Mouse (Mus musculus): ENCODE data around the gene Gm2a. TPM values are rescaled to one million over a fixed set of nuclear protein-coding genes. Genes with fewer than 3 reads are reported as not detected.
"Not testable (repeated sequence)": the region's sequence is repeated elsewhere in the genome, so short reads cannot be mapped to it uniquely, and the experiment has no call there.

Gm2a gene
- total RNA-seq, 1 experiment: 11.7 TPM

DNA sequence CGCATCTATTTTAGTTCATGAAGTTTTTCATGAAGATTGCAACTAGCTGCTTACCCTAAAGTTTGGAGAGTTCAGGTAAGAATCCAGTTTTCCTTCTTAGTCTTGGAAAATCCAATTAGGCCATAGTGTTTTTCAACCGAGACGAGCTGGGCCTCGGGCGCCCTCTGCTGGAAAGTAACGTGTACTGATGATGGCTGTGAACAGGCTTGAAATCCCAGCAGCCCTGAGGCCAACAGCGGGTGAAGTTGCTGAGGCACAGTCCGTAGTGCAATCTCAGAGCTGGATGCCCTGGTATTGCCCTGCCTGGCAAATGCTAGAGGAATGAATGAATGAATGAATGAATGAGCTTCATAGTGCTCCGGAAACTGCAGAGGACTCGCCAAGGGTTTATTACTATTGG lies 10.9 kb upstream of the Gm2a start:
- H3K4me3 ChIP-seq (ENCODE audit: insufficient read depth in 1 of 2, low read depth in 1 of 2, low read length in 2 of 2, poor library complexity in 1 of 2, severe bottlenecking in 1 of 2): peak overlapping the region; percentile 17 to 39; a peak in 2 of 4 replicates
- in situ Hi-C loops (cut with MboI; ENCODE audit: low sequenced_read_pairs in 2 of 2, unreplicated experiment in 2 of 2): no loop called here
- H3K9me3 ChIP-seq (ENCODE audit: control insufficient read depth, insufficient read depth, low read depth, low read length): no peaks in the 10 kb centered on the region
- TF ChIP-seq ZC3H11A (IDR thresholded peaks at IDR 0.05; ENCODE audit: borderline replicate concordance, low read depth, low read length): peak; percentile 17; the same call in 1 of the 2 replicates
- TF ChIP-seq HCFC1 (IDR thresholded peaks at IDR 0.05; ENCODE audit: borderline replicate concordance, insufficient read depth, low read length): no peak
- H3K9ac ChIP-seq (ENCODE audit: insufficient read depth, low read depth, low read length, poor library complexity, severe bottlenecking): peak overlapping the region; percentile 31
- peaks cover 2 to 5% of the 10 kb centered on the region in 2 experiments; a peak in 1 of 4 replicates for H3K4me1 ChIP-seq (ENCODE audit: control insufficient read depth in 2 of 2, insufficient read depth in 2 of 2, low read length in 2 of 2, poor library complexity in 1 of 2)
- no peak overlapping the region for H3K27ac ChIP-seq (ENCODE audit: insufficient read depth, low read depth, low read length, poor library complexity, severe bottlenecking)
- DNase-seq (ENCODE audit: low read depth, low spot score): peak; percentile 78
- H3K36me3 ChIP-seq (ENCODE audit: control insufficient read depth, insufficient read depth, low read length, poor library complexity, severe bottlenecking): no peaks in the 10 kb centered on the region

DNA sequence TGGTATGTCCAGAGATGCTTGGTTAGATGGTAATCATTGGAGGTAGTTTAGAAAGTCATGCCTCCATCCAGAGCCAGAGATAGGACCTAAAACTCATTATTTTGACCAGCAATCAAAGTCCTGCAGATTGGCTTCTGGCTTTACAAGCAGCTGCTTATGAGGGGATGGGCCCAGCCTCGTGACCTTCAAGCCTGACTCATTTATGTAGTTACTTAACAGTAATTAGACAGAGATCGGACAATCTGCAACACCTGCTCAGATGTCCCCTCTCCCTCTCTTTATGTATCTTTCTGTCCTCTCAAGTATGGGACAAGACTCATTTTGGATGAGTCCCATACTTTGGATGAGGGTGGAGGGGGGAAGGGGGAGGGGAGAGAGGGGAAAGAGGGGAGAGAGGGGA lies 8.0 kb upstream of the Gm2a start:
- H3K27ac ChIP-seq (ENCODE audit: insufficient read depth, low read depth, low read length, poor library complexity, severe bottlenecking): no peak overlapping the region
- H3K9me3 ChIP-seq (ENCODE audit: control insufficient read depth, insufficient read depth, low read depth, low read length): no peaks in the 10 kb centered on the region
- no peak for DNase-seq (ENCODE audit: low read depth, low spot score)
- peaks cover 2 to 5% of the 10 kb centered on the region in 2 experiments; a peak in 1 of 4 replicates for H3K4me1 ChIP-seq (ENCODE audit: control insufficient read depth in 2 of 2, insufficient read depth in 2 of 2, low read length in 2 of 2, poor library complexity in 1 of 2)
- H3K4me3 ChIP-seq (ENCODE audit: insufficient read depth in 1 of 2, low read depth in 1 of 2, low read length in 2 of 2, poor library complexity in 1 of 2, severe bottlenecking in 1 of 2): no peak overlapping the region
- in situ Hi-C loops (cut with MboI; ENCODE audit: low sequenced_read_pairs in 2 of 2, unreplicated experiment in 2 of 2): no loop called here
- no peak overlapping the region for H3K9ac ChIP-seq (ENCODE audit: insufficient read depth, low read depth, low read length, poor library complexity, severe bottlenecking)
- H3K36me3 ChIP-seq (ENCODE audit: control insufficient read depth, insufficient read depth, low read length, poor library complexity, severe bottlenecking): no peaks in the 10 kb centered on the region
- TF ChIP-seq ZNF384 (IDR thresholded peaks at IDR 0.05; ENCODE audit: low read depth, low read length) (no peak), MAFK (IDR thresholded peaks at IDR 0.05; ENCODE audit: insufficient read depth, low read depth, low read length) (no peak), CHD2 (IDR thresholded peaks at IDR 0.05; ENCODE audit: low read depth, low read length) (no peak), ZC3H11A (IDR thresholded peaks at IDR 0.05; ENCODE audit: borderline replicate concordance, low read depth, low read length) (no peak), HCFC1 (IDR thresholded peaks at IDR 0.05; ENCODE audit: borderline replicate concordance, insufficient read depth, low read length) (no peak)

DNA sequence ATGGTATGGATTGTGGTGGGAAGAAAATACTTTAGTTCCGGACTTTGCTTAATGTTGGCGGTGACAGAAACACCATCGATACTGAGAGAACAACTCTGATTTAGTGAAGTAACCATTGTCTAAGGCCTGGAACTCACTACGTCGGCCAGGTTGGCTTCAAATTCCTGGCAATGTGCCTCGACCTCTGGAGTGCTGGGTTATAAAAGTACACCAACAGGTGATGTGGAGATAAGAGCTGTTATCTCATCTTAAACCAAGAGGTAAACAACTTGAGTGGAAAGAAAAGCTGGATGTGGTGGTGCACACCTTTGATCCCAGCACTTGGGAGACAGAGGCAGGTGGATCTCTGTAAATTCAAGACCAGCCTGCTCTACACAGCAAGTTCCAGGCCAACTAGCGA lies 4.8 kb upstream of the Gm2a start:
- no peak for DNase-seq (ENCODE audit: low read depth, low spot score)
- Histone ChIP-seq H3K4me3 (ENCODE audit: insufficient read depth in 1 of 2, low read depth in 1 of 2, low read length in 2 of 2, poor library complexity in 1 of 2, severe bottlenecking in 1 of 2) (no peak overlapping the region), H3K9ac (ENCODE audit: insufficient read depth, low read depth, low read length, poor library complexity, severe bottlenecking) (no peak overlapping the region), H3K27ac (ENCODE audit: insufficient read depth, low read depth, low read length, poor library complexity, severe bottlenecking) (no peak overlapping the region), H3K36me3 (ENCODE audit: control insufficient read depth, insufficient read depth, low read length, poor library complexity, severe bottlenecking) (no peaks in the 10 kb centered on the region), H3K9me3 (ENCODE audit: control insufficient read depth, insufficient read depth, low read depth, low read length) (no peaks in the 10 kb centered on the region), H3K4me1 (ENCODE audit: control insufficient read depth in 2 of 2, insufficient read depth in 2 of 2, low read length in 2 of 2, poor library complexity in 1 of 2) (peaks cover 0 to 3% of the 10 kb centered on the region in 2 experiments; a peak in 2 of 4 replicates)
- TF ChIP-seq MAFK (IDR thresholded peaks at IDR 0.05; ENCODE audit: insufficient read depth, low read depth, low read length) (no peak), ZNF384 (IDR thresholded peaks at IDR 0.05; ENCODE audit: low read depth, low read length) (no peak), ZC3H11A (IDR thresholded peaks at IDR 0.05; ENCODE audit: borderline replicate concordance, low read depth, low read length) (no peak), CHD2 (IDR thresholded peaks at IDR 0.05; ENCODE audit: low read depth, low read length) (no peak), HCFC1 (IDR thresholded peaks at IDR 0.05; ENCODE audit: borderline replicate concordance, insufficient read depth, low read length) (no peak)
- in situ Hi-C loops (cut with MboI; ENCODE audit: low sequenced_read_pairs in 2 of 2, unreplicated experiment in 2 of 2): no loop called here

DNA sequence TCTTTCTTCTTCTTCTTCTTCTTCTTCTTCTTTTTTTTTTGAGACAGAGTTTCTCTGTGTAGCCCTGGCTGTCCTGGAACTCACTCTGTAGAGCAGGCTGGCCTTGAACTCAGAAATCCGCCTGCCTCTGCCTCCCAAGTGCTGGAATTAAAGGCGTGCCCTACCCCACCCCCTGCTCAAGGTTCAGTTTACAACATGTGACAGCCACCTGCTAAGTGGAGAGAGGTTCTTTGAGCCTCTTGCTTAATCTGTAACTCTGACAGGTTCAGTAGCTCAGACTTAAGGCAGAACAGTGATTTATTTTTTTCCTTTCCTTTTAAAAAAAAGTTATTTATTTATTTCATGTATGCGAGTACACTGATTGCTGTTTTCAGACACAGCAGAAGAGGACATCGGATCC lies 1.6 kb upstream of the Gm2a start:
- TF ChIP-seq MAFK (IDR thresholded peaks at IDR 0.05; ENCODE audit: insufficient read depth, low read depth, low read length): peak; percentile 43; the same call in 1 of the 2 replicates
- in situ Hi-C loops (cut with MboI; ENCODE audit: low sequenced_read_pairs in 2 of 2, unreplicated experiment in 2 of 2); H3K9ac ChIP-seq (ENCODE audit: insufficient read depth, low read depth, low read length, poor library complexity, severe bottlenecking); H3K36me3 ChIP-seq (ENCODE audit: control insufficient read depth, insufficient read depth, low read length, poor library complexity, severe bottlenecking); H3K9me3 ChIP-seq (ENCODE audit: control insufficient read depth, insufficient read depth, low read depth, low read length); H3K4me3 ChIP-seq (ENCODE audit: insufficient read depth in 1 of 2, low read depth in 1 of 2, low read length in 2 of 2, poor library complexity in 1 of 2, severe bottlenecking in 1 of 2); H3K4me1 ChIP-seq (ENCODE audit: control insufficient read depth in 2 of 2, insufficient read depth in 2 of 2, low read length in 2 of 2, poor library complexity in 1 of 2); DNase-seq (ENCODE audit: low read depth, low spot score); H3K27ac ChIP-seq (ENCODE audit: insufficient read depth, low read depth, low read length, poor library complexity, severe bottlenecking): not testable (repeated sequence)

DNA sequence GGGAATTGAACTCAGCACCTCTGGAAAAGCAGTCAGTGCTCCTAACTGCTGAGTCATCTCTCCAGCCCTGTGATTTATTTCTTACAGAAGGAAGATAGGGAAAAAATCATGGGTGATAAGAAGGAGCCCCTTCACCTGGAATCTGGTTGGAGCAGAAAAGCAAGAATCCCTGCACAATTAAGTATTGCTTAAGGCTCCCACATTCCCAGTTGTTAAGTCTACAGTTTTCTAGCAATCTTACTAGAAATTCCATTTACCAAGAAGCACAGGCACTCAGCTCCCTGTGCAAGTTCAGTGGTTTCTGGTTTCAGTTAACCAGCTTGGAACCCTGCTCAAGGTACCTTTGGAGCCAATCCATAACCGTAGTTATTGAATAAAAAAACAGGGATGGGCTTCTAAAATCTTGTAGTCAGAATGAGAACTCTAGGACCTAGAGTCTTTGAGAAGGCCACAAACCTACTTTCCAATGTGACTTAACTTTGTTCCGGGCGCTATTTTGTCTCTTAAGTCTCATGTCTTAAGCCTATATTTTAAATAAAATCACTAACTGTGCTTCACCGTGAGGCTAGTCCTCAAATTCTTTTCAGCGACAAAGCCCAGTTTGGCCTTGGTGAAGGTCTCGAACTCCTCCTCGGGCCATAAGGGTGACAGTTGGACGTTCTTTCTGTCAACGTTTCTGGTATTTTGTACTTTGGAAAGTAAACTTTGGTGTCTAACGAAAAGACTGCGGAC lies 1.0 kb upstream of the Gm2a start:
- in situ Hi-C loops (cut with MboI; ENCODE audit: low sequenced_read_pairs in 2 of 2, unreplicated experiment in 2 of 2): no loop called here
- Histone ChIP-seq H3K4me1 (ENCODE audit: control insufficient read depth in 2 of 2, insufficient read depth in 2 of 2, low read length in 2 of 2, poor library complexity in 1 of 2) (peaks cover 0 to 8% of the 10 kb centered on the region in 2 experiments; a peak in 2 of 4 replicates), H3K4me3 (ENCODE audit: insufficient read depth in 1 of 2, low read depth in 1 of 2, low read length in 2 of 2, poor library complexity in 1 of 2, severe bottlenecking in 1 of 2) (peak overlapping the region; percentile 47 to 71), H3K9me3 (ENCODE audit: control insufficient read depth, insufficient read depth, low read depth, low read length) (no peaks in the 10 kb centered on the region), H3K36me3 (ENCODE audit: control insufficient read depth, insufficient read depth, low read length, poor library complexity, severe bottlenecking) (no peaks in the 10 kb centered on the region; the same call in 1 of the 2 replicates), H3K27ac (ENCODE audit: insufficient read depth, low read depth, low read length, poor library complexity, severe bottlenecking) (peak overlapping the region; percentile 63), H3K9ac (ENCODE audit: insufficient read depth, low read depth, low read length, poor library complexity, severe bottlenecking) (peak overlapping the region; percentile 41; the same call in 1 of the 2 replicates)
- no peak for DNase-seq (ENCODE audit: low read depth, low spot score)
- peak; percentile 0; the same call in 1 of the 2 replicates for TF ChIP-seq MAFK (IDR thresholded peaks at IDR 0.05; ENCODE audit: insufficient read depth, low read depth, low read length)
- TF ChIP-seq ZNF384 (IDR thresholded peaks at IDR 0.05; ENCODE audit: low read depth, low read length): no peak
